Mouse (Mus musculus) cerebellum, postnatal 25 days (tissue): ENCODE measurements around the gene Lmntd1.
A peak's percentile ranks its signal among the peaks of the same experiment; 100 is the strongest.

Source experiments
- DNase-seq, 2 experiments: peaks; one replicate each; pipeline ENCODE4 v3.0.0; 2021; ENCODE audit warnings: mixed read lengths in 2 of 2

Gene Lmntd1

DNA sequence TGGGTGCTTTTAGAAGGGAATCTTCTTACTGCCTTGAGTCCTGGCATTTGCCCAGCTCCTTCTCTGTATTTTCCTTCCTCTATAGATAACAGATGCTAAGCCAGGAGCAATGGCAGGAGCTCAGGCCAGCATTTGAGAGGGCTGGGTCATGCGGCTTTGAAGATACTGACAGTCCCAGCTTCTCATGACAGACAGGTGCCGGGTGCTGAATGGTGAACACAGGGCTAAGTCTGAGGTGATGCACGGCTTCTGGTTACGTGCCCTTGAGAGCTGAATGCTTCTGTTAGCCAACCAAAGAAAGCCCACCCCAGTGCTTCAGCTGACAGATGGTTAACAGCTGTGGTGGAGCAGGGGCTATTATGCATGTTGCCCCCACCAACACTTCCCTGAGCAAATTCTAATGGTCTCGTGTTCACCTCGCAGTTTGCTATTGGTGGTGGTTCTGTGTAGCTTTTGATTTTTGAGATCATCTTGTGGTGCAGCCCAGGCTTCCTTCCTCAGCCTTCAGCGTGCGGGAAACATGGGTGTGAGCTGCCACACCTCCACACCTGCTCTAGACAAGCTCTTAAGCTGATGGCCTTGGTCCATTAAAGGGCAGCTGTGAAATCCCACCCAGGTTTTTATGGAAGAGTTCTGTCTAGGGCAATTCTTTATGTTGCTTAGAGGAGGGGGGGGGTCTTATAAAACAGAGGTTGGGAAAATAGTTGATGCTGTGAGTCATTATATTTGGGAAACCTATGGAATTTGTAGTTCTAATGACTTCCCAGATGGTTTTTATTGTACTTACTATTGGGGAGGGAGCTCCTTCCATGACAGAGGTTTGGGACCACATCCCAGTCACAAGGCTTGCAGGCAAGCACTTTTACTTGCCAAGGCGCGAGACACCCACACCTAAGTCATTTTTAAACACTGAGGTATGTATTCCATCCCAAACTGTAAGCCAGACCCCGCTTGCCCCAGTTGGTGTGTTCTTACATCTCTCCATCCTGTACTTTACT is 181.1 kb downstream of the Lmntd1 start:
- no peak for DNase-seq

DNA sequence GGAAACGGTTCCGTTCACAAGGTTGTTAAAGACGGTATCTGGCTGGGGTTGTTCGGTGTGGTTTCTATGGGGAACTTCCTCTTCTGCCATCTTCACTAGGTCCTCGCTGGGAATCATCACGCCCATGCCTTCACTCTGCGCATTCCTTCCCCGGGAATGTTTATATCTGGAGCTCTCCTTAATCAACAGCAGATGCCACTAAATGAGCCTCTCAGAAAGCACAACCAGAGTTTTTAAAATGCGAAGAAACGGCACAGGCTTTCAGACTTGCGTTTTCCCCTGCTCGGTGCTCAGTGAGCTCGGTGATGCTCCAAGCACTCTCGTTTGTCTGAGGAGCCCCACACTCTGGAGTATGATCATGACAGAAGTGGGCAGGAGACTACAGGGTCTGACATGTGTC is 182.4 kb downstream of the Lmntd1 start:
- DNase-seq = no peak

DNA sequence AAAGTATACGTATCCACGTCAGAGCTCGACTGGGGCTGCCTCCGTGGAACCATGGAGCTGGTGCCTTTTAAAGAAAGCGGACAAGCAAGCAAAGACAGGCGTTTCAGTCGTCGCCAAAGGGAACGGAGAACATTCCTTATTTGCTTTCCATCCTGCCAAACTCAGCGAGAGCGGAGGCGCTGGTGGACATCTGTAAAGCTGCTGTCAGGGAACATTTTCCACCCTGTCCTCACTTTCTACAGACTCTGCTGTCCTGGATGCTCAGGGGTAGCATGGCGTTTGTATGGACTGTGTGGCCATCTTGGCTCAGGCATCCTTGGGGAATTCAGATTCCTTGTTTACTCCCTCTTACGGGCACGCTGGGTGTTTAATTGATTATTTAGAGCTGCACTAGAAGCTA is 186.7 kb downstream of the Lmntd1 start:
- DNase-seq = no peak

DNA sequence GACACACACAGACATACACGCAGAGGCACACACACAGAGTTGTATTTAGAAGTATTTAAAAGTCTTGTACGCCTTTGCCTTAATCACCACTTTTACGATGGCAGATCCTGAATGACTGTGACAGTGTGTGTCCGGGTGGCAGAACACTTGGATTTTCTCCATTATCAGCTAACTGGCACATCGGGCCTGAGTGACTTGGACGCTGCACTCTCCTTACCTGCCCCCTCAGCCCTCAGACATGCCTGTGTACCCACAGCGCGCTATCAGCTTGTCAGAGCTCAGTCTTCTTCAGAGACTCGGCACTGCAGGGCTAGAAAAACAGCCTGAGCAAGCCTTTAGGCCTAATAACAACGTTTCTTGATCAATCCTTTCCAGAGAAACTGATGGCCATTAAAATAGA is 187.6 kb downstream of the Lmntd1 start:
- no peak for DNase-seq

DNA sequence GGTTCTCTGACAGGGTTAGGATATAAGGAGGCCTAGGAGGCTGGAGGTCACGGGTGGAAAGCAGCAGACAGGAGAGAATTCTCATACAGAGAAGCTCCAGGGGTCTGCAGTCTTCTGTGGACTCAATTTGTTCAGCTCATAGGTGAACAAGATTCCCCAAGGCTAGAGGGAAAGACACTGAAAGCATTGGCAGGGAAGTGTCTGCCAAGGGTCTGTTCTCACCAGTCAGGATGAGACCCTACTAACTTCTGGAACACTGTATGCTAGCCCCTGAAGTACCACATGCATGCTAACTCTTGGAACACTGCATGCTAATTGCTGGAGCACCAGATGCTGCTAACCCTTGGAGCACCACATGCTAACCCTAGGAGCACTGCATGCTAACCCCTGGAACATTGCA is 190.0 kb downstream of the Lmntd1 start:
- no peak for DNase-seq

DNA sequence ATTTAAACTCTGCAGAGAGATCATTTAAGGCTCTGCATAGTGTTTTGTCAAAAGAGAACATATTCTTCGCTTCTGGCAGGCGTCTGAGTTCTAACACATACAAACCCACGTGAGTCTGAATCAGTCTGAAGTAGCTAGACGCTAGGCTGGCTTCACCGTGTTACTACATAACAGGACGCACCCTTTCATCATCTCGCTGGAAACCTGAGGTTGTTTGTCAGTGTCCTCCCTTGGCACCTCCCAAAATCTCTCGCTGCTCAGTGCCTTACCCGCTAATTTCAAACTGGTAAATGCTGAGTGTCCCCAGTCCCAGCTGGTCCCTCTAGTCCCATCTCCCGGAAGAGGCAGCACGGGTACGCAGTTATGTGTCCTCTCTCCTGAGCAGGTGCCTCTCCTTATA is 190.6 kb downstream of the Lmntd1 start:
- DNase-seq = no peak

DNA sequence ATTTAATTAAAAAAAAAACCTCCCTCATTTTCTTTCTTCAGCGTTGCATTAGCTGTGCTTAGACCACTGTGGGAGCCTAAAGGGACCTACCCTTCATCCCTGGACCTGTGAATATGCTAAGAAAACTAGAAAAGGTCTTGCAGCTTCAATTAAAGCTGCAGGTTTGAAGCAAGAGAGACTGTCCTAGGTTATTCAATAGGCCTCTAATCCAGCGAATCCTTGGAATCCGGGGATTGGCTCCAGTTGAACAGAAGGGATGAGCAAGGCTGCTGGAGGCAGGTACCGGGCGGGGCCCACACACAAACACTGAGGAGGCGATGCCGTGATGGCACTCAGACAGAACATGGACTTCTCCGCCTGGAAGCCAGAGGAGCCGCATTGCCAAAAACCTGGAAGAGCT is 192.5 kb downstream of the Lmntd1 start:
- DNase-seq = no peak

DNA sequence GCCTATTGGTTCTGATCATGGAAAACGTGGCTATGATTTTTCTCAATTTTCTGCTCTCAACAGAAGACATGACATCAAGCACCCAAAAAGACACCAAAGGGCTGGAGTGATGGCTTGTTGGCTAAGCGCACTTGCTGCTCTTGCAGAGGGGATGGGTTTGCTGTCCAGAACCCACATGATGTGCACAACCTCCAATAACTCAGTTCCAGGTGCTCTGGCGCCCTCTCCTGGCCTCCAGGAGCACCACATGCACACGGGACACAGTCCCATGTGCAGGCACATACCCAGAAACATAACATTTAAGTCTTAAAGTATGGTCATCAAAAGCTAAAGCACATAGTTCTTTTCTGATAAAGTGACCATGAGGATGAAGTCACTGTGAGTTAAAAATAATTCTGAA is 193.7 kb downstream of the Lmntd1 start:
- no peak for DNase-seq

DNA sequence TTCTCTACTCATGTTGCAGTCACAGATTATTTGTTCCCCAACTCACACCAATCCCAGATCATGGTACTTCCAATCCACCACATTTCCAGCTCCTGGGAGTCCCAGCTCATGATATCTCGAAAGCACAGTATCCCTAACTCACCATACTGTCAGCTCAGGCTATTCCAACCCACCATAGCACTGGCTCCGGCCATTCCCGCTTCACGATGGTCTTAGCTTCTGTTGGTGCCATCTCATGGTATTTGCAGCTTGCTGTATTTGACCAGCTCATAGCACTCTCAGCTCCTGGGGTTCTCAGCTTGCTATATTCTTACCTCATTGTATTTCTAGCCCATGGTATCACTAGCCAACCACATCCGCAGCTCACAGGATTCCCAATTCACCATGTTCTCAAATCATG is 195.3 kb downstream of the Lmntd1 start:
- DNase-seq = no peak

DNA sequence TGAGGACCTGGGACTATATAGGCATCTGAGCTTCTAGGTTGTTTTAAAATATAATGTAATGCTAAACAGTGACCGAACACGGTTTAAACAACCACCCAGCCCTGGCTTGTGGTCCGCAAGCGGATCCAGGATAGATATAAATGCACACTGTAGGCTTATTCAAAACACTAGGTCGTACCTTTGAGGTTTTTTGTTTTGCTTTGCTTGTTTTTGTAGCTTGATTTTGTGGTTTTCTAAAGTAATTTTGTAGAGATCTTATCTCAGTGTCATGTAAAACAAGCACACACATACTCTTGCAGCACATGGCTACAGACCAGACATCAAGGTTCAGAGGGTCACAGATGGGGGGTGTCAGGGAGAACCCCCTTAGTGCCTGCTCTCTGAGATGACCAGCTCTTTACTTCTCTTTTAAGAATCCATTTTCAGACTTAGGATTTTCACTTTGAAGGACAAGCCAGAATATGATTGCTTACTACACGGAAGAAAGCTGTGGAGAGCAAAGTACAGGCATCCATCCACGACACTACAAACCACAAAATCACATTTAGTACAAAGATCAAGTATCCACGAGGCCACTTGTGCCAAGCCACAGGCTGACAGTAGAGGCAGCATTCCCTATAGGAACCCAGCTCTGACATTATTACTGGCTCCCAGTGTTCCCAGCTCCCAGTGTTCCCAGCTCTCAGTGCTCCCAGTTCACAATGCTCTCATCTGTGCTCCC is 196.2 kb downstream of the Lmntd1 start:
- DNase-seq = no peak

DNA sequence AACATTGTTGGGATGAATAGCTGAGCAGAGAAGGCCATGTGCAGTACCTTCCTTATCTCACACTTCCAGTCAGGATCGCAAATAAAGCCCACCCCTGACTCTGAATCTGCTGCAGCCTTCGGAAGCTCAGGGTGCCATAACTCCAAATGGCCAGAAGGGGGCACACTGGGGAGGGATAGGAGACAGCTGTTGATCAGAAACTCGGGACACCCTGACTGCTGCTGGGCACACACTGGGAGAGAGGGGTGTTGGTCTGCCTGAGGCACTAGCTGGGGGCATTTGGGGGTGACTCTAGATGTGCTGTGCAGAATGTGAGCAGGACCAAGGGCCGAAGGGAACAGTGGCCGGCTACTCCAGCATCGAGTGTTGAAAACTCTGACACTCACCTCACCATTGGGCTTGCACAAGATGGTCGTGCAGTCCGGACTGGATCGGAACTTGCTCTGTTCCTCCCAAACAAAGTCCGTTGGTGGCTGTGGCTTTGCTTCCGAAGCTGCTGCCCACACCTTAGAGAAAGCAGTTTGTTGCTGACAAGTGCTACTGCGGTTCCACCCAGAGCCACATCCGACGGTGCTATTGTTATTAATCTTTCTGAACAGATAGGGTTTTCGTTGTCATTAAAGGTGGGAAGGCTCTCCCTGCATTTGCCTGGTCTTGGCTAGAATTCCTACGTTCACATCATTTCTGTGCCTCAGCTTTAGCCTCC is 197.0 kb downstream of the Lmntd1 start:
- peak; percentile 47 to 67 for DNase-seq

DNA sequence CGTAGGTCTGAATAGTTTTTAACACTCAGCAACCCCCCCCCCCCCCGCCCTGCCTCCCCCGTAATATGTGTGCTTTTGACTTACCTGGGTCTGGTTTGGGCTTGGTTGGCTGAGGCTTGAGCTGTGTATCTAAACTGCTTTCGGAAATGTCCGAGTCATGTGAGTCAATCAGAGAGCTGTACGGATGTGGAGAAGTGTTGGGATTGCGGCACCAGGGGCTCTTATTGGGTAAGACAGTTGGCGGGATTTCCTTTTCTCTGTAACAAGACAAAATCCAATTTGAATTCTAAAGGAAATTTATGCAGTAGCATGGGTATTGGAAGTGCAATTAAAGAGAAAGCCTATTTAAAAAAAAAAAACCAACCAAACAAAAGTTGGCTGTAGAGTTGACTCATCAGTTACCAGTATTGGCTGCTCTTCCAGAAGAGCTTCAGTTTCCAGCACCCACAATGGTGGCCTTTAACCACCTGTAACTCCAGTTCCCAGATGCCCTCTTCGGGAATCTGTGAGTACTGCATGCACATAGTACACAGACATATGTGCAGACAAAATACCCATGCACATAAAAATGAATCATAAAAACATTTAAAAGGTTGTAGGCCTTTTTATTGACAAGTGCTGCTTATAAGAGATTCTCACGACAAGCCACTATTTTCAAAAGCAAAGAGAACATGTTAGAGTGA is 209.6 kb downstream of the Lmntd1 start:
- DNase-seq = no peak

DNA sequence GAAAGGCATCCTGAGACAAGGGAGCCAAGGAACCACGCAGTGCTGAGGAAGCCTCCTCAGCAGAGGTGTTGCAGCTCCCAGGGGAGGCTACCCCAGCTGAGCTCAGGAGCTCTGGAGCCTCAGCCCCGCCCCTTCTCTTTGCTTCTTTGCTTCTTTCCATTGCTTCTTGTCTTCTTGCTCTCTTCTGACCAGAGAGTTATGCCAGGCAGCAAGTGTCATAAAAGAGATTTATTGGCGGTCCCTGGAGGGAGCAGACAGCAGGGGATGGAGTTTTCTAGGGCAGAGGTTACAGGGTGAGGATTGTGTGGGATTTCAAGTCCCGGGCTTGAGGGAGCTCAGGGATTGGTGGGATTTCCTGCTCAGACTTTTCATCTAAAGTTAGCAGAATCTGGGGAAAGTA is 213.0 kb downstream of the Lmntd1 start:
- no peak for DNase-seq

DNA sequence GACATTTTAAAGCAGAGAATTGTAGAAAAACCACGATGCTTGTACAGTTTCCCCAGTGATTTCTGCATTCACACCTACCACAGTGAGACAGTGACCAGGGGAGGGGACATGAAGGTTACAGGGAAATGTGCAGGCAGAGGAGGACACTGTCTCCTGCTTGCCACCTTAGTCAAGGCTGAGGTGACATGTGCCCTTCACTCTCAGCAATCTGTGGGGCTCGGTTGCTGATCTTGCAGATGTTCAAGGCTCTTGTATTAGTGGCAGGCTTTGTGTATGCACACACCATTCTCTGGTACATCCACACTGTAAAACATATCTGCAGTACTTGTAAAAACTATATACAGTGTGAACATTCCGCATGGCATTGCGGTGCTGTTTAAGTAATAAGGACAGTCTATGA is 216.2 kb downstream of the Lmntd1 start:
- DNase-seq = no peak

DNA sequence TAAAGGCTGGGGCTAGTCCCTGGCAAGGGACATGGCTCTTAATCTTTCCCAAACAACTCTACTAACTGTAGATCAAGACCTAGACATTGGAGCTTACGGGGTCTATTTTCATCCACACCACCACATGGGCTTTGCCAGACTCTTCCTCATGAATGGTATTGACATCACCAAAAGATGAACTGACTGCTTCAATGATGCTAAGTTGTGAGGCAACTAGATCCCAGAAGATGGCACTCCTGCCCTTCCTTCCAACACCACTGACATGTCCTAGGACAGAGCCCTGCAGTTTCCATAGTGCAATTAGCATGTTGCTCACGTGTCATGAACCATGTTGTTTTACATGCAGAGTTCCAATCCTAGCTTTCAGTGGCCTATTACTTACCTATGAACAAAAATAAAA is 217.6 kb downstream of the Lmntd1 start:
- peak in 1 of 2 experiments; percentile 14 for DNase-seq

DNA sequence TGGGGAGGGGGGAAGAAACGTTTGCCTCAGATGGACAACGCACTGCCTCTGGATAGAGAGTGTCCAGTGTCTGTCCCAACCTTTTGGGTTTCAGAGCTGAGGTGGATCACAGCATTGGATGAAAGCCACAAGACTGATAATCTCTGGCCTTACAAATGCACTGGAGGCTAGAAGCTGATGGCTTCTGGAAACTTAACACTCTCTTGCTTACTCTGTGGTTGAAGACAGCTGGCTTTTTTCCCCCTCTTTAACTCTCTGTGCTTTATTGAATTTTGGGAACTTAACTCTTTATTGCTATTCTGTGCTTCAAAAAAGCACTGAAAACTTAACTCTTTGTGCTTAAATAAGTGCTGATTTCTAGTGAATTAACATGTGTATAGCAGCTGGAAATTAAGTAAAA is 223.7 kb downstream of the Lmntd1 start:
- DNase-seq = no peak

DNA sequence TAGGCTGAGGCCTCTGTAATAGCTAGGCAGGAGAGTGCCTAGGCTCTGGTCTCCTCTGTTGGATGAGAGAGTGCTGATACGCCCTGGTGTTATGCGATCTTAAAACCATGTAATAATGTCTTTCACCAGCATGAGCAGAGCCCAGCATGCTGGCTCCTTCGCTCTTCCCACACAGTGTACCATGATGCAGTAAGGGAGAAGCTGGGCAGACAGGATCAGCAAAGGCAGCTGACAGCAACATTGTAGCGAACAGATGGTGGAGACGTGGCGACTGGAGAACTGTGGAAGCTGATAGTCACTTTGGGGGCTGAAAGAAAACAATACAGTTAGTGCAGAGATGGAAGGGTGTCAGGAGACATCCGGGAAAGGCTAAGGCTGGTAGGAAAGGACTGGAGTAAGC is 224.2 kb downstream of the Lmntd1 start:
- no peak for DNase-seq

DNA sequence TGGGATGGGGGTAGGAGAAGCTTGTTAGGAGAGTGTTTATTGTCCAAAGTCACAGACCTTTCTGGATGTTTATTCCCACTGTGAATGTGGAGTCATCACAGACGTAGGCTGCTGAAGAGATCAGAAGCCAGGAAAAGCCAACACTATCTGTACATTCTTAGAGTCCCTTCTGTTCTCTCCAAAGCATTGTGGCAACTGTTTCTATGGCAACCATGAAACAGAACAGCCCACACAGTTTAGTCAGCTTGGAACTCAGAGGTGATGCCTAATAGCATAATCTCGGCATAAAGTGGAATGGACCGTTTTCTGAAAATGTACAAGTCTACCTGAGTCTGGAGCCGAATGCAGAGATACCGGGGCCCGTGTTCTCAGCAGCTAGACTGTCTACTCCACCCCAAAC is 226.7 kb downstream of the Lmntd1 start:
- DNase-seq = no peak

DNA sequence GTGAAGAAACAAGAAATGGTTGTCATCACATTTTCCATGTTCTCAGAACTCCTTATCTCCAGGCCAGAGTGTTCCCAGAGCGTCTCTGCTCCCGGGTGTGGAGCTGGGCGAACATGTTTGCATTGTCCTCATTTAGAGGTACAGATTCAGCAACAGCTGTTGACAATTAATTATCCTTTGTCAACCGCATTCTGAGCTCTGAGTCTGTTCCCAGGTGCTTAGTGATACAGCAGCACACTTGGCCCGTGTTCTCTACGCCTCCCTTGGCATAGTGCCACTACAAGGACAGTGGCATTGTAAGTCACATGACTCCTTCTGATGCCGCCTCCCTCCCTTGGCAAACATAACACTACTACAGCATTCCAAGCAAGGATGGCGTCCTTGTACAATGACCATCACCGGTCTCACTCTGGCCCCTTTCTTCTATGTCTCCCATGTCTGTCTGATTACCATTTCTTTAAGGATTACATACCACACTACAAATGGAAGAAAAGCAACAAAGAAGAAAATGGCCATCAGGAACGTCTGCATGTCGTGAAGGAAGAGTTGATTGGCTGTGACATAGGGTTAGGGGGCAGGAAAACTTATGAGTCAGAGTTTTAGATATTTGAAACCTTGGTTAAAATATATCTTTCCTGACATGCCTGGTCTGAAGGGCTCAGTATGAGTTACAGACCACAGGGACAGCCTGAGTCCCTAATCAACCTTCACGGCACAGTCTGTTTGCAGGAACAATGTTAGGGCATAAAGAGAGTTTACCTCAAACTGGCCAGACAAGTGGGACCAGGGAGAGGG is 231.3 kb downstream of the Lmntd1 start:
- DNase-seq = no peak

DNA sequence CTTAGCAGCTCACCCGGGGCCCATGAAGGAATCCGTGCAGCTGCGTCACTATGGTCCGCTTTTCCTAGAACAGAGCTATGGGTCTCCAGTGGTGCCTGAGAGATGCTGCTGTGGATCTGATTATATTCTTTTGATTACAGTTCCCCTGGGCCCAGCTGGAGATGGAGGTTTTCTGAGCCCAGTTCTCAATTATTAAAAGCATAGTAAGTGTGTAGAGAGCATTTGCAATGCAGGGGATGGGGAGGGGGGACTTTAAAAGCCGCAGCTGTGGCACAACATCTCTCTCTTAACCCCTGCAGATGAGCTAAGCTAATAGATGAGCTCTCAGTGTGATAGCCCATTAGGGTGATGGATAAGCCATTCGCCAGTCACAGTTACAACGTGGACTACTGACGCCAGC is 233.2 kb downstream of the Lmntd1 start:
- DNase-seq = no peak

DNA sequence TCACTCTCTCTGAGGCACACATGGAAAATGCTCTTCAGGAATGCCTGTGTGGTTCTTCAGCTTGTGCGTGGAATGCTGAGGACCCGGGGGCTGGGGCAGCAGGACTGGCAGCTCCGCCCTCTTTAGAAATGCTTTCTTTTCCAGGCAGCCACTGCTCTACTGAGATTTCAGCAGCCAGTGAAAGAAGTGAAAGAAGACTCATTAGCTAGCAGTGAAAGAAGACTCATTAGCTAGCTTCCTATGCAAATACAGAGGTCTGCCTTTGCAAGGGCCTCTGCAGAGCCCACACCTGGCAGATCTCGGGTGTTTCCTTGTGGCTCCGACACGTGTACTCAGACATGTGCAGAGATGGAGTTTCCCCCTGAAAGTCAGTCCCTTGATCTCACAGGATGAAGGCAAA is 234.9 kb downstream of the Lmntd1 start:
- DNase-seq = no peak

DNA sequence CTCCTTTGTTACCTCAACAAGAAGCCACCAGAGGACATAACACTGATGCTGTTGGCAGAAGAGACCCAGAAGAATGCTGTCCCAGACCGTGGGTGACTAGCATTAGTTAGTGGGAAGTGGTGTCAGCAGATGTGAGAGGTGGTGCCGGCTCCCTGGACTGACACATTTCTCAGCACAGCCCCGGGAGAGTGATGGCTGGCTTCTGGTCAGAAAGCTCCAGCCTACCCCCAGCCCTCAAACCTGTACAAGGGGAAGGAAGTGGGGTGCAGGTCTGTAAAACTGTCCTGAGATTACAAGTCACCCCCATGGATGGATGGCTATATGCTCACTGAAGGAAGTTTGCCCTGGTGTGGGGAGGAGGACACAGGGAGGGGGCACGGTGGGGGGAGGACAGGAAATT is 235.4 kb downstream of the Lmntd1 start:
- DNase-seq = no peak
